Comparison of ENCODE assay signal across 38 mouse cellular contexts in genomic region chr4:106470921-106471320, GRCm38 (mm10). TPM values are rescaled to one million over a fixed set of nuclear protein-coding genes. Genes with fewer than 3 reads are reported as not detected.
DNase-seq lines count a peak whose midpoint lies in the region; ATAC-seq lines count a peak whose summit lies in the region.
"Had no signal": no experiment of that assay in that cellular context is flagged by ENCODE, and none has a peak within 500 bp of the region (broad histone marks: within the 10 kb centered on the region; RNA-seq: fewer than 3 reads in every experiment).

No protein-coding gene starts in this region.

- no peak overlapping the region for H3K4me3 ChIP-seq in kidney, embryonic 16.5 days (ENCODE audit: low read length)
- no peak overlapping the region for H3K4me3 ChIP-seq in hindbrain, embryonic 13.5 days
- H3K4me3 ChIP-seq: embryonic facial prominence, embryonic 13.5 days; erythroblast, embryonic 14.5 days; forebrain, embryonic 13.5 days; heart, embryonic 13.5 days; hindbrain, embryonic 10.5 days; kidney, embryonic 15.5 days; limb, embryonic 12.5 days; megakaryocyte, embryonic 14.5 days; neural tube, embryonic 13.5 days had no signal

- no peaks in the 10 kb centered on the region for H3K4me1 ChIP-seq in kidney, embryonic 16.5 days (ENCODE audit: insufficient read depth, low read length)
- peaks cover 3% of the 10 kb centered on the region for H3K4me1 ChIP-seq in hindbrain, embryonic 13.5 days (replicated peaks)
- H3K4me1 ChIP-seq: embryonic facial prominence, embryonic 13.5 days; forebrain, embryonic 13.5 days; heart, embryonic 13.5 days had no signal

- DNase-seq in gastrocnemius, postnatal 25 days = peak; percentile 53
- DNase-seq in gastrocnemius, postnatal 10 days = no peak
- peak; percentile 19 for DNase-seq in kidney, postnatal 14 days
- peak; percentile 53 for DNase-seq in heart, adult 8-10 months (ENCODE audit: low spot score)
- DNase-seq in heart, postnatal 25 days (ENCODE audit: low spot score) = peak; percentile 7
- DNase-seq in left cerebral cortex, postnatal 10 days (ENCODE audit: extremely low spot score in 1 of 2, low spot score in 2 of 2) = no peak
- DNase-seq: adrenal gland, postnatal 14 days; B cell, adult 2 months; cerebellum, adult 8-10 months; cerebellum, postnatal 36 days; embryo, embryonic 11 days; layer of hippocampus, postnatal 36 days; liver, postnatal 0 days; midbrain, embryonic 14.5 days; retina, postnatal 1 day; thymus, postnatal 14 days had no signal

- H3K4me2 ChIP-seq in kidney, embryonic 16.5 days (replicated peaks; ENCODE audit: low read depth, low read length) = no peak overlapping the region
- no peak overlapping the region for H3K4me2 ChIP-seq in hindbrain, embryonic 13.5 days
- H3K4me2 ChIP-seq: embryonic facial prominence, embryonic 13.5 days; forebrain, embryonic 13.5 days; heart, embryonic 13.5 days; kidney, embryonic 15.5 days; limb, embryonic 12.5 days; liver, embryonic 11.5 days; neural tube, embryonic 13.5 days had no signal

- WGBS in kidney, embryonic 16.5 days = 63% methylated on average over 5 of the region's 5 CpGs
- 77% methylated on average over 5 of the region's 5 CpGs for WGBS in hindbrain, embryonic 13.5 days

- H3K36me3 ChIP-seq in kidney, embryonic 16.5 days (ENCODE audit: insufficient read depth, low read length) = no peaks in the 10 kb centered on the region
- H3K36me3 ChIP-seq in hindbrain, embryonic 13.5 days = no peaks in the 10 kb centered on the region
- H3K36me3 ChIP-seq: embryonic facial prominence, embryonic 13.5 days; G1E; heart, embryonic 13.5 days; hindbrain, embryonic 10.5 days; kidney, embryonic 15.5 days; limb, embryonic 12.5 days; neural tube, embryonic 13.5 days had no signal

- 0 out of 2 replicates have a peak, but pooled peaks cover 5% of the 10 kb centered on the region for H3K27me3 ChIP-seq in kidney, embryonic 16.5 days (ENCODE audit: insufficient read depth, low read length)
- 0 out of 2 replicates have a peak, but pooled peaks cover 6% of the 10 kb centered on the region for H3K27me3 ChIP-seq in hindbrain, embryonic 13.5 days
- H3K27me3 ChIP-seq: forebrain, embryonic 13.5 days; neural tube, embryonic 13.5 days had no signal

- intact Hi-C loops in heart, postnatal 25 days (cut with DNase I) = loop anchor here (10.0 kb wide), 1 partner anchor 234 kb away; no protein-coding TSS in a partner anchor
- intact Hi-C loops in left cerebral cortex, postnatal 10 days (cut with DNase I) = no loop called here

- H3K27ac ChIP-seq in kidney, embryonic 16.5 days (ENCODE audit: low read length) = no peak overlapping the region
- H3K27ac ChIP-seq in hindbrain, embryonic 13.5 days = no peak overlapping the region
- H3K27ac ChIP-seq: embryonic facial prominence, embryonic 13.5 days; forebrain, embryonic 13.5 days; heart, embryonic 13.5 days; hindbrain, embryonic 10.5 days; hindbrain, postnatal 0 days; kidney, embryonic 15.5 days; limb, embryonic 12.5 days; neural tube, embryonic 13.5 days had no signal

- no peak overlapping the region for H3K9ac ChIP-seq in kidney, embryonic 16.5 days (replicated peaks; ENCODE audit: low read length)
- H3K9ac ChIP-seq in hindbrain, embryonic 13.5 days = no peak overlapping the region
- H3K9ac ChIP-seq: embryonic facial prominence, embryonic 13.5 days; forebrain, embryonic 13.5 days; heart, embryonic 13.5 days; kidney, embryonic 15.5 days; limb, embryonic 12.5 days; liver, postnatal 0 days; neural tube, embryonic 13.5 days had no signal

- H3K9me3 ChIP-seq in kidney, embryonic 16.5 days (ENCODE audit: low read length) = no peaks in the 10 kb centered on the region
- H3K9me3 ChIP-seq in hindbrain, embryonic 13.5 days = no peaks in the 10 kb centered on the region
- H3K9me3 ChIP-seq: embryonic facial prominence, embryonic 13.5 days; forebrain, embryonic 13.5 days; G1E; heart, embryonic 13.5 days; hindbrain, embryonic 10.5 days; kidney, embryonic 15.5 days; limb, embryonic 12.5 days; megakaryocyte, embryonic 14.5 days; neural tube, embryonic 13.5 days had no signal

- ATAC-seq in kidney, embryonic 16.5 days (ENCODE audit: low FRiP score, low TSS enrichment) = no peak
- no peak for ATAC-seq in hindbrain, embryonic 13.5 days (ENCODE audit: low FRiP score)
- ATAC-seq: forebrain, embryonic 13.5 days; hindbrain, postnatal 0 days; intestine, embryonic 16.5 days; liver, postnatal 0 days; lung, postnatal 0 days had no signal

RNA-seq across cellular contexts. Expression of gene Pcsk9, which starts 6.8 kb away (rescaled TPM):
- total RNA-seq in gastrocnemius, postnatal 25 days (2021) = under 1 TPM in 1 of 2 experiments, not detected in 1; 0.08 TPM
- total RNA-seq in gastrocnemius, postnatal 10 days (2021) = under 1 TPM in 1 of 2 experiments, not detected in 1; 0.12 TPM
- 18.0 and 19.1 TPM in 2 replicates for polyA plus RNA-seq in kidney, embryonic 16.5 days (2015; fragmentation: Nextera tagmentation; extraction: Ambion mirVana)
- total RNA-seq in heart, adult 8-10 months (2022) = not detected
- not detected for total RNA-seq in heart, postnatal 25 days (2021)
- polyA plus RNA-seq in hindbrain, embryonic 13.5 days (2015; fragmentation: Nextera tagmentation; extraction: Ambion mirVana) = 1.3 and 1.6 TPM in 2 replicates
- 1 to 10 TPM; 4.1 to 5.2 TPM for total RNA-seq in left cerebral cortex, postnatal 10 days (2021)
- total RNA-seq: CH12.LX; G1E; layer of hippocampus, postnatal 36 days had no signal
- polyA plus RNA-seq: G1E had no signal

RNA-seq across cellular contexts. Expression of gene Bsnd, which starts 21.2 kb away (rescaled TPM):
- total RNA-seq in gastrocnemius, postnatal 25 days (2021) = not detected
- under 1 TPM; 0.12 to 0.36 TPM for total RNA-seq in gastrocnemius, postnatal 10 days (2021)
- polyA plus RNA-seq in kidney, embryonic 16.5 days (2015; fragmentation: Nextera tagmentation; extraction: Ambion mirVana) = 15.6 and 16.5 TPM in 2 replicates
- not detected for total RNA-seq in heart, adult 8-10 months (2022)
- not detected for total RNA-seq in heart, postnatal 25 days (2021)
- polyA plus RNA-seq in hindbrain, embryonic 13.5 days (2015; fragmentation: Nextera tagmentation; extraction: Ambion mirVana) = not detected in 2 replicates
- not detected for total RNA-seq in left cerebral cortex, postnatal 10 days (2021)
- total RNA-seq: adrenal gland, postnatal 14 days; hindbrain, postnatal 0 days; layer of hippocampus, adult 8-10 months; layer of hippocampus, postnatal 36 days; left cerebral cortex, postnatal 14 days had no signal
- polyA plus RNA-seq: brain, embryonic 14.5 days; embryonic facial prominence, embryonic 13.5 days; erythroblast, embryonic 14.5 days; forebrain, embryonic 13.5 days; frontal cortex, adult 2 months; G1E; heart, embryonic 13.5 days; hindbrain, embryonic 10.5 days; hindbrain, postnatal 0 days; intestine, embryonic 16.5 days; limb, embryonic 12.5 days; liver, embryonic 11.5 days; liver, postnatal 0 days; lung, postnatal 0 days; midbrain, embryonic 14.5 days; neural tube, embryonic 13.5 days; stomach, embryonic 14.5 days had no signal

Comparison
In these comparisons a context has a peak if more than half of its experiments do, and no peak if none do; other contexts are left out.
1. DNase-seq: peak in gastrocnemius, postnatal 25 days (single experiment), kidney, postnatal 14 days (single experiment), heart, adult 8-10 months (single experiment) and heart, postnatal 25 days (single experiment); none in gastrocnemius, postnatal 10 days (single experiment) and left cerebral cortex, postnatal 10 days (0 of 2).
2. RNA of gene Pcsk9, which starts 6.8 kb away (total RNA-seq): 4.1 to 5.2 TPM in left cerebral cortex, postnatal 10 days; 0.12 TPM in gastrocnemius, postnatal 10 days, 0.08 TPM in gastrocnemius, postnatal 25 days, not detected in heart, adult 8-10 months and not detected in heart, postnatal 25 days; every median in the first group is over 4 times any median in the second.